Mouse (Mus musculus) liver, postnatal 0 days (tissue): Measurements from ENCODE around the gene Podn. TPM values are rescaled to one million over a fixed set of nuclear protein-coding genes. Genes with fewer than 3 reads are reported as not detected.
"Not testable (repeated sequence)": the region's sequence is repeated elsewhere in the genome, so short reads cannot be mapped to it uniquely, and the experiment has no call there.

ENCODE experiments used
- ATAC-seq: fragments of 200-750 bp; cut with Nextera tagmentation; 2 replicates; pipeline ENCODE4 v1.8.0; 2017; ENCODE audit warnings: mild to moderate bottlenecking, moderate library complexity
- DNase-seq: peaks from one replicate; pipeline ENCODE4 v3.0.0-alpha.2; 2016
- H3K27ac ChIP-seq: fragments of 300-500 bp; sonication (generic); 2 replicates; pipeline ENCODE4 v1.5.1; 2014; ENCODE audit warnings: antibody characterized with exemption, moderate library complexity, mild to moderate bottlenecking, low read depth
- H3K27me3 ChIP-seq: fragments of 300-500 bp; sonication (generic); 2 replicates; pipeline ENCODE4 v1.6.1; 2014; ENCODE audit warnings: low read length, control low read depth, mixed read lengths; ENCODE audit not compliant: insufficient read depth
- H3K36me3 ChIP-seq: fragments of 300-500 bp; sonication (generic); replicated peaks from 2 replicates; pipeline ENCODE4 v1.6.1; 2014; ENCODE audit warnings: mild to moderate bottlenecking, control low read depth, low read length, moderate library complexity, mixed read lengths; ENCODE audit not compliant: insufficient read depth
- H3K4me1 ChIP-seq: fragments of 300-500 bp; sonication (generic); 2 replicates; pipeline ENCODE4 v1.6.1; 2014; ENCODE audit warnings: antibody characterized with exemption, mild to moderate bottlenecking, control low read depth; ENCODE audit not compliant: insufficient read depth
- H3K4me2 ChIP-seq: fragments of 300-500 bp; sonication (generic); 2 replicates; pipeline ENCODE4 v1.6.1; 2014; ENCODE audit warnings: low read depth, mild to moderate bottlenecking, low read length, moderate library complexity, mixed read lengths
- H3K4me3 ChIP-seq: fragments of 300-500 bp; sonication (generic); 2 replicates; pipeline ENCODE4 v1.5.1; 2014; ENCODE audit warnings: low read depth, low read length
- H3K9ac ChIP-seq: fragments of 300-500 bp; sonication (generic); replicated peaks from 2 replicates; pipeline ENCODE4 v1.6.1; 2014; ENCODE audit warnings: mild to moderate bottlenecking, moderate library complexity
- H3K9me3 ChIP-seq: fragments of 300-500 bp; sonication (generic); 2 replicates; pipeline ENCODE4 v1.6.1; 2016; ENCODE audit warnings: mild to moderate bottlenecking, control low read depth, low read length, mixed read lengths
- CTCF ChIP-seq: sonication (generic); IDR thresholded peaks from 2 replicates; pipeline ENCODE4 v1.5.1; 2016; ENCODE audit warnings: antibody characterized with exemption, low read depth
- EP300 ChIP-seq: IDR thresholded peaks from 2 replicates; pipeline ENCODE4 v1.6.1; 2016; ENCODE audit warnings: antibody characterized with exemption, low read depth, mild to moderate bottlenecking
- WGBS: fragments of 180-500 bp; shearing (Covaris S2); extraction: QIAGEN DNeasy Blood & Tissue Kit; methylation state at CpG from one replicate; pipeline ENCODE4 v1.1.7; 2014; ENCODE audit not compliant: insufficient replicate concordance; 5-methylcytosine and 5-hydroxymethylcytosine counted together
- polyA plus RNA-seq: library from polyadenylated mRNA; unstranded; fragments of >200 nt; fragmentation: Nextera tagmentation; extraction: Ambion mirVana; gene quantifications from 2 replicates; pipeline ENCODE4 v1.2.1, GENCODE M21; 2015

The Podn gene
- polyA plus RNA-seq, result 0.34 and 0.43 TPM in 2 replicates

- no peaks in the 10 kb centered on the region for H3K9me3 ChIP-seq
- H3K4me2 ChIP-seq, result no peak within 1 kb of the TSS
- H3K4me3 ChIP-seq, result no peak within 1 kb of the TSS
- WGBS, result 67% methylated on average over 4 of the region's 4 CpGs
- DNase-seq, result no peak
- no peak for ATAC-seq
- H3K27ac ChIP-seq, result no peak within 1 kb of the TSS
- H3K36me3 ChIP-seq, result peaks cover 31% of the 10 kb centered on the region
- TF ChIP-seq EP300 (no peak), CTCF (no peak)
- H3K4me1 ChIP-seq, result no peaks in the 10 kb centered on the region
- H3K9ac ChIP-seq, result no peak within 1 kb of the TSS
- H3K27me3 ChIP-seq, result no peaks in the 10 kb centered on the region
Observed at GRCm38 (mm10) chr4:108096345-108096744, at the start of gene Podn. Gene Podn (minus strand): TSS chr4:108096445.

GRCm38 (mm10) chr4:108145554-108145953 lies 49.3 kb upstream of the Podn start:
- 42% methylated on average over 3 of the region's 3 CpGs for WGBS
- not testable (repeated sequence) for H3K27ac ChIP-seq, H3K4me2 ChIP-seq, H3K36me3 ChIP-seq, DNase-seq, H3K4me3 ChIP-seq, H3K27me3 ChIP-seq, H3K4me1 ChIP-seq, ATAC-seq, H3K9ac ChIP-seq, H3K9me3 ChIP-seq

GRCm38 (mm10) chr4:108144880-108145279 lies 48.6 kb upstream of the Podn start, which contains the start of gene Scp2:
Gene Scp2 (minus strand): TSS chr4:108144998.
- H3K4me3 ChIP-seq, result no peak within 1 kb of the TSS
- no peaks in the 10 kb centered on the region for H3K4me1 ChIP-seq
- no peak within 1 kb of the TSS for H3K9ac ChIP-seq
- WGBS, result 83% methylated on average over 1 of the region's 1 CpGs
- ATAC-seq, result no peak
- TF ChIP-seq EP300, result no peak
- no peak within 1 kb of the TSS for H3K4me2 ChIP-seq
- no peaks in the 10 kb centered on the region for H3K9me3 ChIP-seq
- no peaks in the 10 kb centered on the region for H3K36me3 ChIP-seq
- DNase-seq, result no peak
- H3K27me3 ChIP-seq, result no peaks in the 10 kb centered on the region
- no peak within 1 kb of the TSS for H3K27ac ChIP-seq

- TF ChIP-seq CTCF (no peak), EP300 (no peak)
- ATAC-seq, result no peak
- Histone ChIP-seq H3K4me1 (no peaks in the 10 kb centered on the region), H3K4me3 (no peak overlapping the region), H3K9ac (no peak overlapping the region), H3K36me3 (no peaks in the 10 kb centered on the region), H3K27me3 (no peaks in the 10 kb centered on the region), H3K4me2 (no peak overlapping the region), H3K9me3 (no peaks in the 10 kb centered on the region), H3K27ac (no peak overlapping the region)
- no peak for DNase-seq
Observed at GRCm38 (mm10) chr4:108143778-108144177, 47.5 kb upstream of the Podn start.

- not testable (repeated sequence) for H3K27me3 ChIP-seq, H3K4me2 ChIP-seq, H3K36me3 ChIP-seq, H3K4me1 ChIP-seq, ATAC-seq, DNase-seq, H3K9ac ChIP-seq, H3K27ac ChIP-seq, H3K9me3 ChIP-seq, H3K4me3 ChIP-seq
- TF ChIP-seq CTCF, result peak; percentile 31; the same call in 1 of the 2 replicates
- 76% methylated on average over 2 of the region's 2 CpGs for WGBS
Observed at GRCm38 (mm10) chr4:108143178-108143577, 46.9 kb upstream of the Podn start.

GRCm38 (mm10) chr4:108136938-108137337 lies 40.7 kb upstream of the Podn start:
- no peaks in the 10 kb centered on the region for H3K36me3 ChIP-seq
- no peaks in the 10 kb centered on the region for H3K9me3 ChIP-seq
- no peaks in the 10 kb centered on the region for H3K27me3 ChIP-seq
- DNase-seq, result no peak
- H3K27ac ChIP-seq, result no peak overlapping the region
- no peak overlapping the region for H3K9ac ChIP-seq
- no peak overlapping the region for H3K4me3 ChIP-seq
- TF ChIP-seq CTCF, result no peak
- no peak for TF ChIP-seq EP300
- 60% methylated on average over 5 of the region's 5 CpGs for WGBS
- no peaks in the 10 kb centered on the region for H3K4me1 ChIP-seq
- H3K4me2 ChIP-seq, result no peak overlapping the region
- peak; percentile 81 for ATAC-seq

- DNase-seq, result no peak
Observed at GRCm38 (mm10) chr4:108130452-108130851, 34.2 kb upstream of the Podn start.

More at GRCm38 (mm10) chr4:108130452-108130851, 34.2 kb upstream of the Podn start:
- Histone ChIP-seq H3K4me2 (no peak overlapping the region), H3K9me3 (no peaks in the 10 kb centered on the region), H3K4me3 (no peak overlapping the region), H3K27ac (no peak overlapping the region), H3K36me3 (no peaks in the 10 kb centered on the region), H3K9ac (no peak overlapping the region), H3K27me3 (no peaks in the 10 kb centered on the region), H3K4me1 (no peaks in the 10 kb centered on the region)
- 74% methylated on average over 3 of the region's 3 CpGs for WGBS
- ATAC-seq, result no peak
- TF ChIP-seq EP300, result no peak
- no peak for TF ChIP-seq CTCF
